Mouse (Mus musculus): Measurements from ENCODE around the gene Rab21. TPM values are rescaled to one million over a fixed set of nuclear protein-coding genes. Genes with fewer than 3 reads are reported as not detected.
A peak's percentile ranks its signal among the peaks of the same experiment; 100 is the strongest.

Gene Rab21
- polyA plus RNA-seq, 1 experiment, result 16.9 TPM

DNA sequence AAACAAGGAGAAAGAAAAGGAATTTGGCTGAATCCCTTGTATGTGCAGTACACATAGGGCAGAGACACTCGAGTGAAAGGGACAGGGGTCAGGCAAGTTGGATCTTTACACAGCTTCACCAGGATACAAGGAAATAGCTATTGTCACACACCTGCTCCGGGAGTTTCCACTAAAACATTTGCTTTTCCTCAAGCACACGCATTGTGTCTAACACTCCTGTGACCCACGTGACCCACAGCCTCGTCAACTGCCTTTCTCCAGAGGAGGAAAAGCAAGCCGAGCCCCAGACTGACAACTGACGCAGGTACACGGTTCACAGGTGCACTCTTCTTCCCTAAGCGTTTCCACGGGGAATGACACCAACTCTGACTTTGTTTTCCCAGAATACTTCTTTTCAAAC lies 31.2 kb downstream of the Rab21 start:
- no peaks in the 10 kb centered on the region for H3K27me3 ChIP-seq (ENCODE audit: control insufficient read depth, insufficient read depth, insufficient read length)
- no peak overlapping the region for H3K4me3 ChIP-seq

DNA sequence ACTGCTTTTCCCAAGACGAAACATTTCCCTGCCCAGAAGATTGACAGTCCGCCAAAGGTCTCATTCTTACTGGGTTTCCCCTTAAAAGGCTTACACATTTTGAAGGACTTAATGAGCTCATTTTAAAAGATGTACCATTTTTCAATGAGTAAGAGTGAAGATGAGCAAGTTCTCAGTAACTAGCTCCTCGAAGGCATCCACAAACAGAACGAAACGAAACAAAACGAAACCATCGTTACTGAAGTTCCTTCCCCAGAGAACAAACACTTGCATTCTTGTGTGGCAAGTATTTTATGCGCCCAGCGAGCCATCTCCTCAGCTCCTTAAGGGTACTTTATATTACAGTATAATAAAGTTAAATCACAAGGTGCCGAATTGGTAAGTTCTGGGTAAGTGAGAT lies 34.0 kb downstream of the Rab21 start:
- H3K4me2 ChIP-seq (ENCODE audit: low read depth), result no peak overlapping the region
- no peak overlapping the region for H3ac ChIP-seq (ENCODE audit: control insufficient read depth, insufficient read length)
- H3K27me3 ChIP-seq (ENCODE audit: control insufficient read depth, insufficient read depth, insufficient read length), result no peaks in the 10 kb centered on the region
- no peak overlapping the region for H3K4me3 ChIP-seq
- H3K79me2 ChIP-seq (ENCODE audit: control insufficient read depth, insufficient read depth), result no peaks in the 10 kb centered on the region
- peaks cover 4% of the 10 kb centered on the region for H3K36me3 ChIP-seq (ENCODE audit: control insufficient read depth, insufficient read depth)
- TF ChIP-seq POLR2AphosphoS2 (IDR thresholded peaks at IDR 0.05; ENCODE audit: insufficient read length, low read depth) (no peak), MYOG (IDR thresholded peaks at IDR 0.05; ENCODE audit: control insufficient read depth in 1 of 3, insufficient read depth in 1 of 3, insufficient read length in 2 of 3, low read depth in 2 of 3) (no peak), E2F4 (IDR thresholded peaks at IDR 0.05; ENCODE audit: insufficient read depth) (no peak), CEBPB (IDR thresholded peaks at IDR 0.05; ENCODE audit: insufficient read depth, poor library complexity, severe bottlenecking) (no peak), TCF3 (IDR thresholded peaks at IDR 0.05; ENCODE audit: insufficient read length, low read depth) (no peak), MAX (IDR thresholded peaks at IDR 0.05; ENCODE audit: low read depth) (no peak), SRF (IDR thresholded peaks at IDR 0.05; ENCODE audit: control insufficient read depth, insufficient read length, low read depth) (no peak), POLR2A (IDR thresholded peaks at IDR 0.05; ENCODE audit: insufficient read length, low read depth) (no peak), USF1 (IDR thresholded peaks at IDR 0.05; ENCODE audit: low read depth) (no peak), REST (IDR thresholded peaks at IDR 0.05; ENCODE audit: insufficient read depth, insufficient read length) (no peak), TCF12 (IDR thresholded peaks at IDR 0.05; ENCODE audit: insufficient read depth, poor library complexity, severe bottlenecking) (no peak), MYOD1 (IDR thresholded peaks at IDR 0.05; ENCODE audit: control insufficient read depth in 1 of 3, insufficient read length in 2 of 3, low read depth in 2 of 3) (no peak)

More for the DNA sequence above, 31.2 kb downstream of the Rab21 start:
- Histone ChIP-seq H3K36me3 (ENCODE audit: control insufficient read depth, insufficient read depth) (peaks cover 18% of the 10 kb centered on the region), H3ac (ENCODE audit: control insufficient read depth, insufficient read length) (no peak overlapping the region), H3K79me2 (ENCODE audit: control insufficient read depth, insufficient read depth) (no peaks in the 10 kb centered on the region), H3K4me2 (ENCODE audit: low read depth) (no peak overlapping the region)
- TF ChIP-seq TCF12 (IDR thresholded peaks at IDR 0.05; ENCODE audit: insufficient read depth, poor library complexity, severe bottlenecking) (no peak), POLR2AphosphoS2 (IDR thresholded peaks at IDR 0.05; ENCODE audit: insufficient read length, low read depth) (peak; percentile 63)

DNA sequence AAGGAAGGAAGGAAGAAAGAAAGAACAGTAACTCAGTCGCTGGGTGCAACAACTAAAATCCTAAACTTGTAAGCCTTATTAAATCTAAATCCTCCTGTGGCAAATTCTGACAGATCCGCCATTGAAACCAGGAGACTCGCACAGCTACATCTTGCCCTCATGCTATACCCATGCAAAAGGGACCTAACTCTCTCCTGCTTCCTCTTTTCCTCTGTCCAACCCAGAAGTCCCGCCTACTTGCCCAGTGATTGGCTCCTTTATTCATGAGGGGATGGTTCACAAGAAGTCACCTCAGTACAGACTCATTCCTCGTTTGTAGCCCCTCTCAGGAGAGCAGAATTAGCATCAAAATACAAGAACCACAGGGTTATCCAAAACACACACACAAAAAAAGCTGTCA lies 43.7 kb downstream of the Rab21 start:
- no peak overlapping the region for H3ac ChIP-seq (ENCODE audit: control insufficient read depth, insufficient read length)
- TF ChIP-seq TCF3 (IDR thresholded peaks at IDR 0.05; ENCODE audit: insufficient read length, low read depth) (no peak), SRF (IDR thresholded peaks at IDR 0.05; ENCODE audit: control insufficient read depth, insufficient read length, low read depth) (no peak), REST (IDR thresholded peaks at IDR 0.05; ENCODE audit: insufficient read depth, insufficient read length) (no peak), MYOG (IDR thresholded peaks at IDR 0.05; ENCODE audit: control insufficient read depth in 1 of 3, insufficient read depth in 1 of 3, insufficient read length in 2 of 3, low read depth in 2 of 3) (no peak), CEBPB (IDR thresholded peaks at IDR 0.05; ENCODE audit: insufficient read depth, poor library complexity, severe bottlenecking) (no peak), MYOD1 (IDR thresholded peaks at IDR 0.05; ENCODE audit: control insufficient read depth in 1 of 3, insufficient read length in 2 of 3, low read depth in 2 of 3) (no peak), POLR2A (IDR thresholded peaks at IDR 0.05; ENCODE audit: insufficient read length, low read depth) (no peak), E2F4 (IDR thresholded peaks at IDR 0.05; ENCODE audit: insufficient read depth) (no peak), TCF12 (IDR thresholded peaks at IDR 0.05; ENCODE audit: insufficient read depth, poor library complexity, severe bottlenecking) (no peak), USF1 (IDR thresholded peaks at IDR 0.05; ENCODE audit: low read depth) (no peak), MAX (IDR thresholded peaks at IDR 0.05; ENCODE audit: low read depth) (no peak), POLR2AphosphoS2 (IDR thresholded peaks at IDR 0.05; ENCODE audit: insufficient read length, low read depth) (no peak)
- H3K4me3 ChIP-seq, result no peak overlapping the region
- H3K79me2 ChIP-seq (ENCODE audit: control insufficient read depth, insufficient read depth), result no peaks in the 10 kb centered on the region
- H3K4me2 ChIP-seq (ENCODE audit: low read depth), result no peak overlapping the region
- H3K36me3 ChIP-seq (ENCODE audit: control insufficient read depth, insufficient read depth), result no peaks in the 10 kb centered on the region
- H3K27me3 ChIP-seq (ENCODE audit: control insufficient read depth, insufficient read depth, insufficient read length), result no peaks in the 10 kb centered on the region

DNA sequence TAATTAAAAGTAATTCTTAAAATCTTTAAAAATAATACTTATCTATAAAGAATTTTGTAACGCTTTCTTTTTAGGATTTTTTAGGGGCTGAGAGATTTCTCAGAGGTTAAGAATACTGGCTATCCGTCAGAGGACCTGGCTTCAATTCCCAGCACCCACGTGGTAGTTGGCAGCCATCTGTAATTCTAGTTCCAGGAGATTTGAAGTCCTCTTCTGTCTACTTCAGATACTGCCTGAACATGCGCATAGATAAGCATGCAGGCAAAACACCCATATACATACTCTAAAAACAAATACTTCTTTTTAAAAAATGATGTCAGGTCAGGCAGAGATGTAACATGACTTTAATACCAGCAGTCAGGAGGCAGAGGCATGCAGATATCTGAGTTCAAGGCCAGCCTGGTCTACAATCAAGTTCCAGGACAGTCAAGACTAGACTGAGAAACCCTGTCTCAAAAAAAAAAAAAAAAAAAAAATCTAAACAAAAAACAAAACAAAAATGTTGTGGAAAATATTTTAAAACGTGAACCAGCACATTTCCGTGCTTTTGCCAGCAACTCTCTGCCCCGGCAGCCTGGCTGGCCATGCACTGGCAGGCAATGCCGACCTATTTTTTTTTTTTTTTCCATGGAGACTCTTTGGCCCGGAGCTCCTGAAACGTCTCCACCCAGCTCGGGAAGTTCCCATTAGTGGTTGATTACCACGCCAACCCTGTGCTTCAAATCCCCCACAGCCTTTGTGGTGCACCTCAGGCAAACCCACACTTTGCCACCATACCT lies 44.6 kb downstream of the Rab21 start:
- Histone ChIP-seq H3K27me3 (ENCODE audit: control insufficient read depth, insufficient read depth, insufficient read length) (peaks cover 4% of the 10 kb centered on the region), H3K4me3 (no peak overlapping the region), H3K4me2 (ENCODE audit: low read depth) (no peak overlapping the region), H3ac (ENCODE audit: control insufficient read depth, insufficient read length) (no peak overlapping the region), H3K36me3 (ENCODE audit: control insufficient read depth, insufficient read depth) (no peaks in the 10 kb centered on the region), H3K79me2 (ENCODE audit: control insufficient read depth, insufficient read depth) (no peaks in the 10 kb centered on the region)
- TF ChIP-seq CEBPB (IDR thresholded peaks at IDR 0.05; ENCODE audit: insufficient read depth, poor library complexity, severe bottlenecking), result no peak
- no peak for TF ChIP-seq REST (IDR thresholded peaks at IDR 0.05; ENCODE audit: insufficient read depth, insufficient read length)
- no peak for TF ChIP-seq SRF (IDR thresholded peaks at IDR 0.05; ENCODE audit: control insufficient read depth, insufficient read length, low read depth)
- TF ChIP-seq TCF3 (IDR thresholded peaks at IDR 0.05; ENCODE audit: insufficient read length, low read depth), result no peak

DNA sequence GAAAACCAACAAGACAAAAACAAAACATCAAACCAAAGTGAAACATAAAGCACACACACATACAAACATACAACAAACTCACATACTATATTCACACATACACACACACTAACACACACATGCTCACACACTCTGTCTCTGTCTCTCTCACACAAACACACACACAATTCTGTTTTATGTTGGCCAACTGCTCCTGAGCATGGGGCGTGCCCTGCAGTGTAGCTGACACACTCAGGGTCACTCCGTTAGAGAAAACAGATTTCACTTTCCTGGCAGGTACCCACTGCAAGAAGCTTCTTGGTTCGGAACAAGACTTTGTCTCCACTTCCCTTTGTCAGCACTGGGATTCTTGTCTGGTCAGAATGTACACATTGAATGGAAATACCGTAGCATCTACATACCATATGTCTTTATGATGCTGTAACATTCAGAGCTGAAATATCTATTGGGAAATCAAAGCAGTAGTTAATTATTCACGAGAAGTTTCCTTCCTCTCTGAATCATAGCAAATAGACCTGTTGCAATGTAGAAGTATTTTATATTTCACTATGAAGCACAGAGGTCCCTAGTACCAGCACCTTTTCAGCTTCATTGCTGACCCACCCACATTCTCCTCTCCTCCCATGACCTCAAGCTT lies 52.4 kb downstream of the Rab21 start:
- Histone ChIP-seq H3K4me3 (no peak overlapping the region), H3K4me2 (ENCODE audit: low read depth) (no peak overlapping the region), H3ac (ENCODE audit: control insufficient read depth, insufficient read length) (no peak overlapping the region), H3K36me3 (ENCODE audit: control insufficient read depth, insufficient read depth) (no peaks in the 10 kb centered on the region), H3K27me3 (ENCODE audit: control insufficient read depth, insufficient read depth, insufficient read length) (peaks cover 7% of the 10 kb centered on the region), H3K79me2 (ENCODE audit: control insufficient read depth, insufficient read depth) (no peaks in the 10 kb centered on the region)
- TF ChIP-seq USF1 (IDR thresholded peaks at IDR 0.05; ENCODE audit: low read depth) (no peak), MYOD1 (IDR thresholded peaks at IDR 0.05; ENCODE audit: control insufficient read depth in 1 of 3, insufficient read length in 2 of 3, low read depth in 2 of 3) (no peak), MAX (IDR thresholded peaks at IDR 0.05; ENCODE audit: low read depth) (no peak), E2F4 (IDR thresholded peaks at IDR 0.05; ENCODE audit: insufficient read depth) (no peak), MYOG (IDR thresholded peaks at IDR 0.05; ENCODE audit: control insufficient read depth in 1 of 3, insufficient read depth in 1 of 3, insufficient read length in 2 of 3, low read depth in 2 of 3) (no peak), POLR2A (IDR thresholded peaks at IDR 0.05; ENCODE audit: insufficient read length, low read depth) (no peak), TCF3 (IDR thresholded peaks at IDR 0.05; ENCODE audit: insufficient read length, low read depth) (no peak), CEBPB (IDR thresholded peaks at IDR 0.05; ENCODE audit: insufficient read depth, poor library complexity, severe bottlenecking) (no peak), REST (IDR thresholded peaks at IDR 0.05; ENCODE audit: insufficient read depth, insufficient read length) (no peak), SRF (IDR thresholded peaks at IDR 0.05; ENCODE audit: control insufficient read depth, insufficient read length, low read depth) (no peak), POLR2AphosphoS2 (IDR thresholded peaks at IDR 0.05; ENCODE audit: insufficient read length, low read depth) (no peak), TCF12 (IDR thresholded peaks at IDR 0.05; ENCODE audit: insufficient read depth, poor library complexity, severe bottlenecking) (no peak)
